Mouse (Mus musculus): ENCODE measurements around the gene Mbnl1.

- TF ChIP-seq CTCF (conservative IDR thresholded peaks at IDR 0.05; ENCODE audit: insufficient read depth, insufficient read length, low read depth, low read length) (no peak), POLR2A (IDR thresholded peaks at IDR 0.05; ENCODE audit: low read depth, low read length) (no peak)
Observed at GRCm38 (mm10) chr3:60615057-60615606, 142.5 kb downstream of the Mbnl1 start.
